Mouse (Mus musculus) left cerebral cortex, postnatal 10 days (tissue): ENCODE measurements around the gene Nqo2. TPM values are rescaled to one million over a fixed set of nuclear protein-coding genes. Genes with fewer than 3 reads are reported as not detected.

Source experiments
- DNase-seq, 2 experiments: peaks; one replicate each; pipeline ENCODE4 v3.0.0; 2021 to 2022; ENCODE audit warnings: low spot score in 2 of 2, mixed read lengths in 1 of 2; ENCODE audit errors: extremely low spot score in 1 of 2
- intact Hi-C: fragments of 180-260 bp; cut with DNase I; formaldehyde crosslinking; loops from one replicate; pipeline ENCODE4 v1.15.1; 2025
- total RNA-seq, 2 experiments: library from RNA; stranded (reverse); gene quantifications; 2 replicates each; pipeline ENCODE4 v1.2.3; 2021

The Nqo2 gene
- total RNA-seq, 2 experiments from 2014 or later = 4.6 TPM

DNA sequence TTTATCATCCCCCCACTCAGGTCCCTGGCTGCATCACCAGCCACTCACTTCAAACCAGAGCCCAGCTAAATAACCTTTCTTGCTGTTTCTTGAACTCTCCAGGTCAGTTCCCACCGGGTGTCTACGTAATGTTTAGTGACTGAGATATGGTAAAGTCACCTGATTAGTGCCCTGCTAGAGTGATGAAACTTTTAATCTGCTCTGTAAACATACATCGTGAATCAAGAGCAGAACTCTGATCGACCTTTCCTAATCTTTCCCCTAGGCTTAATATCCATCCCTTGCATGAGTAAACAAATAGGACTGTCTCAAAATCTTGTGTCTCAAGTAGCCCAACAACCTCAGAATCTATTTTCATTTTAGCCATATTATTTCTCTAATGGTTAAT, 1.5 kb downstream of the Nqo2 start:
- no peak for DNase-seq
- intact Hi-C loops = no loop called here

DNA sequence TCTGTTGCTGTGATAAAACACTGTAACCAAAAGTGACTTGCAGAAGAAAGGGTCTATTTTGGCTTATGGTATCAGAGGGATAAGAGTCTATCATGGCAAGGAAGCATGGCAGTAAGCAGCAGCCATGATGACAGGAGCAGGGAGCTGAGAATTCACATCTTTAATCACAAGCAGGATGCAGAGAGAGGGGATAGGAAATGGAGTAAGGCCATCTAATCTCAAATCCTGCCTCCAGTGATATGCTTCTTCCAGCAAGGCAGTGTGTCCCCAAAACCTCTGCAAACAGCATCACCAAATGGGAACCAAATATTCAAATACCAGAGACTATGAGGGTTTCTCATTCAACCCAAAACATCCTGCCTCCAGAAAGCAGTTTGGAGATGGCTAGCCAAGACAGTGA, 2.1 kb downstream of the Nqo2 start:
- intact Hi-C loops = no loop called here
- DNase-seq = no peak

DNA sequence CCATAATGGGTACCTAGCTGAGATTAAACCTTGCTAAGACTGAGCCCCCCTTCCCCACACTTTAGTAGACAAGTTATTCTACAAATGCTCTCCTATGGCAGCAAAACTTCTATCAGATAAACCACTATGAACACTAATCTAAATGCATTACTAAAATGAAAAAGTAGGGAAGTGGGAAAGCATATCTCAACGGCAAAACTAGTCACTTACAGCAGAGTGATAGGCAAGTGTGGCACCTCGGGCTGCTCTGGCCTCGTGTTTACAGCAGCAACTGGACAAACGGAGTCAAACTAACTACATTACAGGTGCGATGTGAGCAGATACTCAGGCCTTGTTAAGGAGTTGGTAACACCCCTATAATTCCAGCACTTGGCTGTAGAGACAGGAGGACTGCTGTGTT, 25.1 kb downstream of the Nqo2 start:
- no peak for DNase-seq
- intact Hi-C loops = no loop called here

DNA sequence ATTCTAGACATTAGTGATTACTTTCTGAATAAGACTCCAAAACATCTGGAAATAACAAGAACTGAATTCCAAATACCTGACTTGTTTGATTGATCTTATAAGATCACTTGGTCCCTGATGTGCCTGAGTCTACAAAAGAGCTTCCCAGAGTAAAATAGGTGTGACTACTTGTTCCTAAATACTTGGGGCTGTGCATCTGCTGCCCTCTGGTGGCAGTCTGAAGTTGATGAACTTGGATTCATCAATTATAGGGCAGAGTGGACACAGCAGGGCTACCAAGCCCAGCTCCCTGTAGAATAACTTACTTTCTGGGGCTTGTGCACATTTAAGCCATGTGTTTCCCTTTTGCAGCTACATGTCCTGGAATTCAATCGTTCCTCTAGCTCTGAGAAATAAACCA, 30.7 kb downstream of the Nqo2 start:
- peak; percentile 42 to 81 for DNase-seq
- intact Hi-C loops = no loop called here

DNA sequence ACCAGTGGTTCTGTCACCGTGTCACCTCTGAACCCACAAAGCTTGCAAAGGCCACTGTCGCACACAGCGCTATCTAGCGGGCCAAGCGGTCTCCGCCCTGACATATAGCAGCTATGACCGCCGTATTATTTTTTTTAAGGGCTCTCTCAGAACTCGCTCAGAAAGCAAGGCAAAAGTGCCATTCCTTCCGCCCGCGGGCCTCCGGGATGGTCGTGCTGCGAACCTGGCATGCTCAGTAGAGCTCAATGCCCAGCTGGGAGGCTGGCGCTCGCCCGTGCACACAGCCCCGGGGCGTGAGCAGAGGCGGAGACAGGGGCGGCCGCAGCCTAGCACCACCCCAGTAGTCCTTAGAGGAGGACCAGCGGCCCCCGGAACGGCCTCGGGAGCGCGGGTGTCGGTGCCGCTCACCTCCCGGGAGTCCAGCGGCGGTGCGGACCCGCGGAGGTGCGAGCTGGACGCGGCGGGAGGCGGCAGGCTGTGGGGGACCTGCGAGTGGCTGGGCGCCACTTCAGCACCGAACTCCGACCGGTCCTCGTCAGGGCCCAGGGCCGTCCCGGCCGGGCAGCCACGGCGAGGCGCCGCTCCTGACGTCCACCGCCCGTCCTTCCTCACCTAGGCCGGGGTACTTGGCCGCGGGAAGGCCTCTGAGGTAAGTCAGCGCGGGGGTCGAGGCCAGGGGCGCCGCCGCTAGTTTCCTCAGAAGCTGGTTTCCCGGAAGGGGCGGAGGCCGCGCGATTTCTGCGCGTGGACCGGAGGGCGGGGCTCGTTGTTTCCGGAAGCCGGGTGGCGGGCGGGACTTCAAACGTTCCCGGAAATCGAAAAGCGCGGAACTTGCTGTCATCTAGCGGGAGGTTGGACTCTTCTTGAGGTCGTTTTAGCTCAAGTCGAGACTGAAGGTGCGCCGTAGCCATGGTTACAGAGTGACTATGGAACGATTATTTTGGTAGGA, 37.8 kb downstream of the Nqo2 start, which contains the start of the genes Ripk1 and Serpinb6a:
Gene Ripk1 (plus strand): TSS at position 306 of the 949 bp plus-strand sequence.
Gene Serpinb6a (minus strand): TSS at position 737 of the 949 bp plus-strand sequence.
- intact Hi-C loops = no loop called here
- peak; percentile 84 to 96 for DNase-seq

DNA sequence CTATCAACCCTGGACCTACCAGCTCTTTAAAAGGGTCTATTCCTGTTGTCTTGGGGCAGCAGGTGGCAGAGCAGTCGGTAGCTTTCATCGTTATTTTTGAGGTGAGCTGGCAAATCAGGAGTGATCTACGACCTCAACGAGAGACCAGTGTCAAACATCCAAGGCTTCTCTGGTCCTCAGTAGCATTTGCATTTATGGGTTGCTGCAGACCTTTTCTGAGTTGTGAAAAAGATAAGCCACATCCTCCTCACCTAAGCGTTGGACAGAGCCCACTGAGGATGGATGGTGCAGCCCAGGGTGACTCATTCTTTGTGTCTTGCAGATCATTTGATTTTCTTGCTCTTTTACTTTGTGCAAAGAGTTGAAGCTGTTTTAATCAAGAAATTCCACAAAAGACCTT, 38.6 kb downstream of the Nqo2 start:
- DNase-seq = peak in 1 of 2 experiments; percentile 11
- intact Hi-C loops = no loop called here

DNA sequence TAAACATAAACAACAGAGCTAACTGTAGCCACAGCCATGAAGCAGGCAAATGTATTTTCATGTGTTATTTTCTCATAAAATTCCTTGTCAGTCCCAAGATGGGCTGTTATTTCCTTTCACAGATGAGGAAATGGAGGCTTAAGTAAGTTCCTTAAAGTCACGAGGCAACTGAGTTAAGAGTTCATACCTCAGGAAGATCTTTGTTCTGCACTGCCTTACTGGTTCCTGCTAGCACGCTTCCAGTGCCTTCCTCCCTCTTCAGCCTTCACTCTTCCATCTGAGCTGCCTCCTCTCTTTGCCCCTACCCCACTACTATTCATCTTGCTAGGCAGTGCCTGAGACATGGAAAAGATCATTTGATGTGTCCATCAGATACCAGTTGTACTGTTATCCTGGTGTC, 42.7 kb downstream of the Nqo2 start:
- no peak for DNase-seq
- intact Hi-C loops = no loop called here

DNA sequence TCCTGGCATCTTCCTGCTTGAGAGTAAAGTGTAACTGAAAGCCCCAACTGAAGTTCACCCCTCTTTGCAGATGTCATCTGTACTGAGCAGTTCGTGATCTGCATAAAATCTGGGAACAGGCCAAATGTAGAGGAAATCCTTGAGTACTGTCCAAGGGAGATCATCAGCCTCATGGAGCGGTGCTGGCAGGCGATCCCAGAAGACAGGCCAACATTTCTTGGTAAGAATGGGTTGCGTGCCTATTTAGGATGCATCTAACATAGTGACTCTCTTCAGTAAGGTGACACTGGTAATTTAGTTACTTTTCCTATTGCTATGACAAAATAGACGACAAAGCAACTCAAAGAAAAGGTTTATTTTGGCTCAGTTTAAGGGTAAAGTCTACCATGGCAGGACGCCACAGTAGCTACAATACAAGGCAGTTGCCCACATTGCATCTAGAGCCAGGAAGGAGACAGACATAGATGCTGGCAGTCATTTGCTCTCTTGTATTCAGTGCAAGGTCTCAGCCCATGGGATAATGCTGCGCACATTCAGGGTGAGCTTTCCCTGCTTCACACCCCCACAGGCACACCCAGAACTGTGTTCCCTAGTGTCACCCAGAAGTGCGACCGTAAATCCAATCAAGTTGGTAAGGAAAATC, 52.6 kb downstream of the Nqo2 start:
- intact Hi-C loops = no loop called here
- no peak for DNase-seq

DNA sequence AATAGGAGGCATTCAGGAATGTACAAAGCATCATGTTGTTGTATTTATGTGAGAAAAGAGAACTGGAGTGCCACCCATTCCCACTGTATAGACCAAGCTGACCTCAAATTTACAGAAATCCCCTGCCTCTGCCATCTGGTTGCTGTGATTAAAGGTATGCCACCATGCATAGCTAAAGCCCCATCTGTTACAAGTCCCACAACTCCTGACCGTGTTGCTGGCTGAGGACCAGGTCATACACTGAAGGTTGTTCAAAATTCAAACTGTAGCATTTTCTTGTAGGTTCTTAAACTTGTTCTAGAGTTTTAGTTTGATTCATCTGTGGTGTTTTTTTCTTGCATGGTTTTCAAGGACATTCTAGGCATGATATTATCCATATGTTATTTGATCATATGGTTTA, 54.0 kb downstream of the Nqo2 start:
- no peak for DNase-seq
- intact Hi-C loops = no loop called here

DNA sequence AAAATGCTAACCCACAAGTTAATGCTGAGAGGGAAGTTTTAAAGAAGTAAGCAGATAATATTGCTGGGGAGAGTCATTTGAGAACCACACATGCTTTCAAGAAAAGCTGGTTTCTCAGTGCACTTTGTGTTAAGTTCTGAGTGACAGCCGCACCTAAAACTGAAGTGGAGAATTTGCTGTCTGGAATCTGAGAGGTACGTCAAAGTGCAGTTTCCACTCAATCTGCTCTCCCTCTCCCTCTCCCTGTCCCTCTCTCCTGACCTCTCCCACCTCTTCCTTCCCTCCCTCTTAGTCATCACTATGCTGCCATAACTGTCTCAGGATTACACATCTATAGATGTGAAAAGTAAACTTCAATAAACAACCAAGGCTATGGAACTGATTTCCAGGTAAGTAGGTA, 57.5 kb downstream of the Nqo2 start:
- no peak for DNase-seq
- intact Hi-C loops = no loop called here

DNA sequence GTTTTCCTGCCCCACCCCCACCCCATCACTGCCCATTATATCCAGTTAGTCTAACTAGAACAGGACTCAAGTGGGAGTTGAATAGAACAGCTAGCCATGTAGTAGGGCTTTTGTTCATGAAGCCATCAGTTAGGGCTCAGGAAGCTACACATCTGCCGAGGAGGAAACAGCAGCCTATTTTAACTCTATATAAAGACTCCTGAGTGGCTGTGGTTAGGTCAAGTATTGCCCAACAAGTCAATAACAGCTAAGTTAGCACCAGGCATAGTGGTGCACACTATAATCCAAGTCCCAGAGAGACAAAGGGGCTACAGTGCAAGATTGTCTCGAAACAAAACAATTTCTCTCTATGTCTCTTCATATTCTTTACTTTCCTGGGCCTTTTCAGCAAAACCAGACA, 67.6 kb downstream of the Nqo2 start:
- DNase-seq = no peak
- intact Hi-C loops = no loop called here

DNA sequence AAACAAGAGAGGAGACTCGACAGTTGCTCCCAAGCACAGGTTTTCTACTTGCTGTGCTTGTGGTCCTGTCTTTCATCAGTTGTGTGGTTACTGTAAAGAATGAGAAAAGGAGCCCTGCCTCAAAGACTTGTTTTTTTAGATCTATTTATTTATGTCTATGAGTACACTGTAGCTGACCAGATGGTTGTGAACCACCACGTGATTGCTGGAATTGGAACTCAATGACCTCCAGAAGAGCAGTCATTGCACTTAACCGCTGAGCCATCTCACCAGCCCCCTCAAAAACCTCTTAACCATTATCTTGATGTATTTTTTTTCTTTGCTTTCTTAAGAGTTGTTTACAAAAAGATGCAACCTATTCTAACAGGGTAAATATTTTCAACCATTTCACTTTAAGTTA, 70.9 kb downstream of the Nqo2 start:
- intact Hi-C loops = no loop called here

DNA sequence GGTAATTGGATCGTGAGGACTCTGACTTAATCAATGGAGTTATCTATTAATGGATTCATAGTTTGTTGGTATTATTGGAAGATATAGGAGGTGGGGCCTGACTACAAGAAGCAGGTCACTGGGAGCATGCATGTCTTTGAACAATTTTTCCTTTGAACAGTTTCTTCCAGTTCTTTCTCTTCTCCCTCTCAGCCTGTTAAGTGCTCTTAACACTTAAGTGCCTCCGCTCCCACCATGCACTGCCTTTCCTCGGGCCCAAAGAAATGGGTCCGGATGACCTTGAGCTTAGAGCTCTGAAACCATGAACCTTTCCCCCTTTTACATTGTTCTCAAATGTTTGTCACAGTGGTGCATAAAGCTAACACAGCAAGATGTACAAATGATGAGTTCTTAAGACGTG, 72.2 kb downstream of the Nqo2 start:
- intact Hi-C loops = no loop called here
- no peak for DNase-seq

More for the DNA sequence above, 70.9 kb downstream of the Nqo2 start:
- no peak for DNase-seq

DNA sequence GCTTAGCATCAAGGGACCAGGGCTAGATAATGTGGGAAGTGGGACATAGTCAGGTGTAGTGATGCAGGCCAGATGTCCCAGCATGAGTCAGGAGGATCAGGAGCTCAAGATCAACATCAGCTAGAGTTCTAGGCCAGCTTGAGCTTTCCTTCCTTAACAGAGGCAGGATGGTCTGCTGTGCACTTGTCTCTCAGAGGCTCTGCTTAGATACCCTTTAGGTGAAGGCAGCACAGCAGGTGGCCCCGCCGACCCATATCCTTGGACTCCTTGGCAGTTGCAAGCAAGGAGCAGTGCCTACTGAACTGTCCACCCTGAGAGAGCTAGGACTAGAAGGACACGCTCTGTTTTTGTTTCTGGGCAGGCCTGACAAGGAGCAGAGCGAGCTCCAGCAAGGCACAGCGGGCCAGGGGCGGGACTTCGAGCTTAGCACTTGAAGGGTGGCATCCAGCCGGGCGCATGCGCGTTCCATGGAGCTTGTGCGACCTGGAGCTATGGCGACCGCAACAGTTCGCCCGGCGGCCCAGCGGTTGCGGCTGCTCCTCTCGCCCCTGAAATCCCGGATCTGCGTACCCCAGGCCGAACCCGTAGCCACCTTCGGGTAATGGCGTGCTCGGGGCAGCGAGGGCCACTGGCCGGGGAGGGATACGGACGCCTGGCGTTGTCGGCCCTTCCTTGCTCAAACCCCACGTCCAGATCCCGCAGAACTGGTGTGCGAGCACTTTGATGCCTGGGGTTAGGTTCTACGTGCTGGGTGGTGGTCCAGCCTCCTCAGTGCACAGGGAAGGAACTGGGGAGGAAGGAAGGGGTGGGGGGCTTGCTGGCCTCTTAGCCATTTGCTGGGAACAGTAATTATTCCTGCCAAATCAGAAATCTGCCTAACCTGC, 72.9 kb downstream of the Nqo2 start, which contains the start of gene Bphl:
Gene Bphl (plus strand): TSS at position 426 of the 884 bp plus-strand sequence.
- DNase-seq = peak; percentile 89 to 96
- intact Hi-C loops = no loop called here

DNA sequence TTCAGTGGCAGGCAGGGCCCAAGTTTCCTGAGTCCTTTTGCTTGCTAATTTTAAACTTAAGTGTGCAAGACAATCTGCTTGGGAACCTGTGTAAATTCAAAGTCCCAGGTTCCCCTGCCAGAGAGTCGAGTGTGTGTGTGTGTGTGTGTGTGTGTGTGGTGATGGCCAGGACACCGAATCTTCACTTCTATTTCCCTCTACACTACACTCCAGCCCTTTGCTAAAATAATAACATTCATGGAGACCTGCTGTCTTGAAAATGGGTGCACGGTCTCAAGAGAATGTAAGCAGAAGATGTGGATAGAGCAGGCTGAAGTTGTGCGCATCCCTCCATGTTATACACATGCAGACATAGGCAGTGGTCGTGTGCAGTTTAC, 73.6 kb downstream of the Nqo2 start:
- intact Hi-C loops = no loop called here
- DNase-seq = no peak
